ENCODE assay signal across 26 mouse cellular contexts in the genomic region with DNA sequence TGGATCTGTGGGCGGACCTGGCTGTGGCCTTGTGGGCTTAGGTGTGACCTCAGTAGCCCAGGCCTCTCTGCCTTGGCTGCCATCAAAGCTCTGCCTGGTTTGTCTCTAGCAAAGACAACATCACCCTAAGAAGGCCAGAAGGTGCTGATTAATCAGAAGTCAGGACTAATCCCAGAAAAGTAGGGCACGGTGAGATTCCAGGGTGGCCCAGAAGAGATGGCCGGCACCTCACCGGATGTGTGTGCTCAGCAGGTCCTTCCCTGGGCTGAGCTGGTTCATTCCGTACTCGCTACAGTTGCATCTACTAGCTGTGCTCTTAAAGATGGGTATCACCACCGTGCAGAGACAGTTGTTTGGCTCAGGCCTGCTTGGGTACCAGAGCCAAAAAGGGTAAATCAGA.
"Had no signal": no experiment of that assay in that cellular context is flagged by ENCODE, and none has a peak within 500 bp of the region (broad histone marks: within the 10 kb centered on the region; RNA-seq: fewer than 3 reads in every experiment).

No protein-coding gene starts in this region.

- H3K27ac ChIP-seq: embryonic facial prominence, embryonic 10.5 days; embryonic facial prominence, embryonic 12.5 days; embryonic facial prominence, embryonic 13.5 days; embryonic facial prominence, embryonic 15.5 days; forebrain, embryonic 12.5 days; forebrain, embryonic 13.5 days; forebrain, embryonic 15.5 days; gastrocnemius, adult 2 months had no signal

- H3K4me3 ChIP-seq: embryonic facial prominence, embryonic 10.5 days; embryonic facial prominence, embryonic 12.5 days; embryonic facial prominence, embryonic 13.5 days; embryonic facial prominence, embryonic 15.5 days; erythroblast, embryonic 14.5 days; forebrain, embryonic 10.5 days; forebrain, embryonic 12.5 days; forebrain, embryonic 13.5 days; forebrain, embryonic 15.5 days; gastrocnemius, adult 2 months had no signal

- DNase-seq: cerebellum, adult 18-20 months; cerebellum, adult 2 months; cerebellum, adult 8-10 months; cerebellum, adult 9-10 months; cerebellum, adult 9-11 months; cerebellum, postnatal 10 days; cerebellum, postnatal 14 days; cerebellum, postnatal 25 days; cerebellum, postnatal 36 days; embryo, embryonic 11 days; forebrain, postnatal 0 days; gastrocnemius, adult 2 months; gastrocnemius, postnatal 10 days; gastrocnemius, postnatal 14 days; gastrocnemius, postnatal 25 days; gastrocnemius, postnatal 36 days; heart, adult 18-20 months had no signal

- H3K36me3 ChIP-seq: embryonic facial prominence, embryonic 10.5 days; embryonic facial prominence, embryonic 12.5 days; embryonic facial prominence, embryonic 13.5 days; embryonic facial prominence, embryonic 15.5 days; forebrain, embryonic 10.5 days; forebrain, embryonic 12.5 days; forebrain, embryonic 15.5 days had no signal

- H3K4me1 ChIP-seq: embryonic facial prominence, embryonic 10.5 days; embryonic facial prominence, embryonic 12.5 days; forebrain, embryonic 15.5 days had no signal

- H3K4me2 ChIP-seq: embryonic facial prominence, embryonic 12.5 days; embryonic facial prominence, embryonic 13.5 days; embryonic facial prominence, embryonic 15.5 days; forebrain, embryonic 12.5 days; forebrain, embryonic 13.5 days; forebrain, embryonic 15.5 days had no signal

- H3K27me3 ChIP-seq: embryonic facial prominence, embryonic 12.5 days; embryonic facial prominence, embryonic 13.5 days; embryonic facial prominence, embryonic 15.5 days; forebrain, embryonic 12.5 days; forebrain, embryonic 13.5 days; forebrain, embryonic 15.5 days had no signal

- H3K9me3 ChIP-seq: embryonic facial prominence, embryonic 10.5 days; embryonic facial prominence, embryonic 12.5 days; embryonic facial prominence, embryonic 13.5 days; embryonic facial prominence, embryonic 15.5 days; forebrain, embryonic 10.5 days; forebrain, embryonic 12.5 days; forebrain, embryonic 13.5 days; forebrain, embryonic 15.5 days had no signal

- H3K9ac ChIP-seq: embryonic facial prominence, embryonic 12.5 days; embryonic facial prominence, embryonic 13.5 days; embryonic facial prominence, embryonic 15.5 days; forebrain, embryonic 12.5 days; forebrain, embryonic 13.5 days; forebrain, embryonic 15.5 days; forebrain, postnatal 0 days had no signal
